Mouse (Mus musculus): ENCODE measurements around the gene Akap13.
"Not testable (repeated sequence)": the region's sequence is repeated elsewhere in the genome, so short reads cannot be mapped to it uniquely, and the experiment has no call there.

The Akap13 gene

GRCm38 (mm10) chr7:75608716-75609115, 153.4 kb downstream of the Akap13 start:
- DNase-seq, result no peak

GRCm38 (mm10) chr7:75609456-75610262, 154.3 kb downstream of the Akap13 start:
- peak; percentile 37 for DNase-seq

- DNase-seq, result no peak
Measured at GRCm38 (mm10) chr7:75610391-75610790, 155.1 kb downstream of the Akap13 start.

- no peak for DNase-seq
Measured at GRCm38 (mm10) chr7:75611261-75611950, 156.1 kb downstream of the Akap13 start.

GRCm38 (mm10) chr7:75612000-75612682, 156.8 kb downstream of the Akap13 start:
- DNase-seq, result peak; percentile 70

- no peak for DNase-seq
Measured at GRCm38 (mm10) chr7:75612683-75613053, 157.3 kb downstream of the Akap13 start.

GRCm38 (mm10) chr7:75613240-75613639, 157.9 kb downstream of the Akap13 start:
- no peak for DNase-seq

GRCm38 (mm10) chr7:75614826-75615225, 159.5 kb downstream of the Akap13 start:
- no peak for DNase-seq

GRCm38 (mm10) chr7:75617246-75617645, 161.9 kb downstream of the Akap13 start:
- not testable (repeated sequence) for DNase-seq

- no peak for DNase-seq
Measured at GRCm38 (mm10) chr7:75618699-75619098, 163.4 kb downstream of the Akap13 start.

- DNase-seq, result no peak
Measured at GRCm38 (mm10) chr7:75619875-75620274, 164.5 kb downstream of the Akap13 start.

- DNase-seq, result no peak
Measured at GRCm38 (mm10) chr7:75620395-75620960, 165.1 kb downstream of the Akap13 start.

- DNase-seq, result no peak
Measured at GRCm38 (mm10) chr7:75620976-75621375, 165.6 kb downstream of the Akap13 start.

- no peak for DNase-seq
Measured at GRCm38 (mm10) chr7:75627831-75628230, 172.5 kb downstream of the Akap13 start.

- no peak for DNase-seq
Measured at GRCm38 (mm10) chr7:75629669-75630068, 174.3 kb downstream of the Akap13 start.

GRCm38 (mm10) chr7:75632941-75633340, 177.6 kb downstream of the Akap13 start:
- DNase-seq, result no peak

- no peak for DNase-seq
Measured at GRCm38 (mm10) chr7:75633393-75633792, 178.1 kb downstream of the Akap13 start.

GRCm38 (mm10) chr7:75633807-75634526, 178.6 kb downstream of the Akap13 start:
- DNase-seq, result no peak

GRCm38 (mm10) chr7:75638769-75639168, 183.4 kb downstream of the Akap13 start:
- DNase-seq, result no peak

GRCm38 (mm10) chr7:75639541-75639940, 184.2 kb downstream of the Akap13 start:
- DNase-seq, result peak; percentile 88

- DNase-seq, result no peak
Measured at GRCm38 (mm10) chr7:75640074-75640473, 184.7 kb downstream of the Akap13 start.

- no peak for DNase-seq
Measured at GRCm38 (mm10) chr7:75640671-75641070, 185.3 kb downstream of the Akap13 start.
